Mouse (Mus musculus) hematopoietic stem cell, adult 5-6 weeks (primary cell): ENCODE measurements around the gene Cfdp1. TPM values are rescaled to one million over a fixed set of nuclear protein-coding genes. Genes with fewer than 3 reads are reported as not detected.
"Not testable (repeated sequence)": the region's sequence is repeated elsewhere in the genome, so short reads cannot be mapped to it uniquely, and the experiment has no call there.

Experiments used
- ATAC-seq, 2 experiments: fragments of 125-278 bp in 1 of 2; replicated peaks in 1 of 2; 2 replicates each; pipeline ENCODE4 v1.8.0; 2016 to 2017; ENCODE audit warnings: inconsistent platforms in 2 of 2, mild to moderate bottlenecking in 2 of 2, moderate number of reproducible peaks in 2 of 2, low read depth in 1 of 2, moderate TSS enrichment in 1 of 2; ENCODE audit not compliant: low FRiP score in 2 of 2, poor library complexity in 2 of 2, severe bottlenecking in 2 of 2, insufficient read depth in 1 of 2, low TSS enrichment in 1 of 2
- total RNA-seq: library from RNA; stranded (forward); fragments of 172-1452, 232-1000 nt; gene quantifications from 2 replicates; pipeline ENCODE4 v1.2.3, GENCODE M21; 2017

Gene Cfdp1
- total RNA-seq, 1 experiment from 2014 or later = 207 TPM

- no peak for ATAC-seq
Observed at GRCm38 (mm10) chr8:111865857-111866256, 11.8 kb upstream of the Cfdp1 start.

- ATAC-seq = peak in 1 of 2 experiments; percentile 92; a peak in 2 of 4 replicates
Observed at GRCm38 (mm10) chr8:111865130-111865852, 11.2 kb upstream of the Cfdp1 start.

GRCm38 (mm10) chr8:111864648-111865047 is 10.6 kb upstream of the Cfdp1 start:
- no peak for ATAC-seq

GRCm38 (mm10) chr8:111863280-111863679 is 9.2 kb upstream of the Cfdp1 start:
- peak; percentile 37 to 62; a peak in 1 of 4 replicates for ATAC-seq

GRCm38 (mm10) chr8:111855977-111856376 is 1.9 kb upstream of the Cfdp1 start:
- no peak for ATAC-seq

GRCm38 (mm10) chr8:111853219-111853618 is 872 bp downstream of the Cfdp1 start:
- not testable (repeated sequence) for ATAC-seq

GRCm38 (mm10) chr8:111846746-111847145 is 7.3 kb downstream of the Cfdp1 start:
- no peak for ATAC-seq

- 0 out of 4 replicates have a peak, but pooled peaks of 1 of the 2 experiments have one; percentile 48 for ATAC-seq
Observed at GRCm38 (mm10) chr8:111835540-111835939, 18.6 kb downstream of the Cfdp1 start.

- no peak for ATAC-seq
Observed at GRCm38 (mm10) chr8:111834011-111834410, 20.1 kb downstream of the Cfdp1 start.

- no peak for ATAC-seq
Observed at GRCm38 (mm10) chr8:111832983-111833382, 21.1 kb downstream of the Cfdp1 start.

GRCm38 (mm10) chr8:111831996-111832395 is 22.1 kb downstream of the Cfdp1 start:
- no peak for ATAC-seq

- no peak for ATAC-seq
Observed at GRCm38 (mm10) chr8:111828595-111828994, 25.5 kb downstream of the Cfdp1 start.

- no peak for ATAC-seq
Observed at GRCm38 (mm10) chr8:111825219-111825618, 28.9 kb downstream of the Cfdp1 start.

- no peak for ATAC-seq
Observed at GRCm38 (mm10) chr8:111824334-111824733, 29.8 kb downstream of the Cfdp1 start.

- ATAC-seq = peak; percentile 99
Observed at GRCm38 (mm10) chr8:111821199-111821598, 32.9 kb downstream of the Cfdp1 start.

GRCm38 (mm10) chr8:111820691-111821090 is 33.4 kb downstream of the Cfdp1 start:
- ATAC-seq = no peak

- ATAC-seq = no peak
Observed at GRCm38 (mm10) chr8:111820018-111820417, 34.1 kb downstream of the Cfdp1 start.

GRCm38 (mm10) chr8:111818556-111818955 is 35.5 kb downstream of the Cfdp1 start:
- ATAC-seq = no peak

- ATAC-seq = no peak
Observed at GRCm38 (mm10) chr8:111815078-111815477, 39.0 kb downstream of the Cfdp1 start.
